Mouse (Mus musculus): ENCODE measurements around the gene Acvr1. TPM values are rescaled to one million over a fixed set of nuclear protein-coding genes. Genes with fewer than 3 reads are reported as not detected.

The Acvr1 gene
- polyA plus RNA-seq, 1 experiment from 2014 or later, result 2.7 TPM

GRCm38 (mm10) chr2:58447001-58447400 lies 120.0 kb downstream of the Acvr1 start:
- no peak for TF ChIP-seq CTCF (IDR thresholded peaks at IDR 0.05; ENCODE audit: low read depth)
- TF ChIP-seq EP300 (IDR thresholded peaks at IDR 0.05; ENCODE audit: low read depth), result no peak
- Histone ChIP-seq H3K36me3 (replicated peaks; ENCODE audit: insufficient read depth, low read length) (peaks cover 9% of the 10 kb centered on the region; the same call in 1 of the 2 replicates), H3K9ac (replicated peaks) (no peak overlapping the region), H3K4me2 (ENCODE audit: low read depth, low read length) (no peak overlapping the region), H3K4me1 (ENCODE audit: insufficient read depth) (no peaks in the 10 kb centered on the region), H3K4me3 (ENCODE audit: low read depth, low read length) (no peak overlapping the region), H3K27ac (ENCODE audit: low read depth) (no peak overlapping the region), H3K27me3 (ENCODE audit: insufficient read depth, low read length) (no peaks in the 10 kb centered on the region), H3K9me3 (ENCODE audit: low read length) (no peaks in the 10 kb centered on the region)
- ATAC-seq (no peak), DNase-seq (no peak)
- WGBS (ENCODE audit: insufficient replicate concordance), result 93% methylated on average over 15 of the region's 15 CpGs

- Histone ChIP-seq H3K27ac (ENCODE audit: low read depth) (no peak overlapping the region), H3K9me3 (ENCODE audit: low read length) (no peaks in the 10 kb centered on the region), H3K4me3 (ENCODE audit: low read depth, low read length) (no peak overlapping the region), H3K27me3 (ENCODE audit: insufficient read depth, low read length) (no peaks in the 10 kb centered on the region), H3K4me2 (ENCODE audit: low read depth, low read length) (no peak overlapping the region), H3K9ac (replicated peaks) (no peak overlapping the region), H3K4me1 (ENCODE audit: insufficient read depth) (no peaks in the 10 kb centered on the region), H3K36me3 (replicated peaks; ENCODE audit: insufficient read depth, low read length) (peaks cover 9% of the 10 kb centered on the region; the same call in 1 of the 2 replicates)
- ATAC-seq (no peak), DNase-seq (no peak)
- 46% methylated on average over 4 of the region's 4 CpGs for WGBS (ENCODE audit: insufficient replicate concordance)
- no peak for TF ChIP-seq CTCF (IDR thresholded peaks at IDR 0.05; ENCODE audit: low read depth)
- TF ChIP-seq EP300 (IDR thresholded peaks at IDR 0.05; ENCODE audit: low read depth), result no peak
These were observed 123.8 kb downstream of the Acvr1 start for GRCm38 (mm10) chr2:58443163-58443562.

GRCm38 (mm10) chr2:58436911-58437310 lies 130.0 kb downstream of the Acvr1 start:
- Histone ChIP-seq H3K4me2 (ENCODE audit: low read depth, low read length) (no peak overlapping the region), H3K4me3 (ENCODE audit: low read depth, low read length) (no peak overlapping the region), H3K27ac (ENCODE audit: low read depth) (no peak overlapping the region), H3K9me3 (ENCODE audit: low read length) (no peaks in the 10 kb centered on the region), H3K27me3 (ENCODE audit: insufficient read depth, low read length) (no peaks in the 10 kb centered on the region), H3K4me1 (ENCODE audit: insufficient read depth) (no peaks in the 10 kb centered on the region), H3K9ac (replicated peaks) (no peak overlapping the region), H3K36me3 (replicated peaks; ENCODE audit: insufficient read depth, low read length) (peaks cover 2% of the 10 kb centered on the region; the same call in 1 of the 2 replicates)
- no peak for TF ChIP-seq EP300 (IDR thresholded peaks at IDR 0.05; ENCODE audit: low read depth)
- no peak for TF ChIP-seq CTCF (IDR thresholded peaks at IDR 0.05; ENCODE audit: low read depth)
- DNase-seq (no peak), ATAC-seq (no peak)
- WGBS (ENCODE audit: insufficient replicate concordance), result 71% methylated on average over 3 of the region's 3 CpGs

GRCm38 (mm10) chr2:58435507-58435906 lies 131.4 kb downstream of the Acvr1 start:
- 81% methylated on average over 13 of the region's 13 CpGs for WGBS (ENCODE audit: insufficient replicate concordance)
- Histone ChIP-seq H3K36me3 (replicated peaks; ENCODE audit: insufficient read depth, low read length) (peaks cover 2% of the 10 kb centered on the region; the same call in 1 of the 2 replicates), H3K4me2 (ENCODE audit: low read depth, low read length) (no peak overlapping the region), H3K27ac (ENCODE audit: low read depth) (no peak overlapping the region), H3K4me1 (ENCODE audit: insufficient read depth) (no peaks in the 10 kb centered on the region), H3K9me3 (ENCODE audit: low read length) (no peaks in the 10 kb centered on the region), H3K27me3 (ENCODE audit: insufficient read depth, low read length) (no peaks in the 10 kb centered on the region), H3K9ac (replicated peaks) (no peak overlapping the region), H3K4me3 (ENCODE audit: low read depth, low read length) (no peak overlapping the region)
- no peak for ATAC-seq
- no peak for TF ChIP-seq CTCF (IDR thresholded peaks at IDR 0.05; ENCODE audit: low read depth)
- TF ChIP-seq EP300 (IDR thresholded peaks at IDR 0.05; ENCODE audit: low read depth), result no peak
- no peak for DNase-seq

DNA sequence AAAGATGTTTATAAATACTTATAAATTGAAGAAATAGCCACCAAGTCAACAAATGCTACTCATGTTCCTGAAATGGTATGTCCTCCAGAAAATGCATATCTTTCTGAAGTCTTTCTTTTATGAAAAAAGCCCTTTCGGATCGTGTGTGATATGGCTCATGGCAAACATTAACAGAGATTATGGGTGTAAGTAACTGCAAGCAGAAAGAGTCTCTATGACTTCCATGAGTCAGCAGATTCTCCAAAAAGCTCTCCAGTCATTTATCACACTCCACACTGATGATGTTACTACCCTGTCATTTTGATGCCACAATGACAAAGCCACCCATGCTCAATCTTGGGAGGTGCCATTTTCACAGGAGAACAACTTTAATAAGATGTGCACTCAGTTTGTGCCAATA lies 132.5 kb downstream of the Acvr1 start:
- Histone ChIP-seq H3K9me3 (ENCODE audit: low read length) (no peaks in the 10 kb centered on the region), H3K9ac (replicated peaks) (no peak overlapping the region), H3K27ac (ENCODE audit: low read depth) (no peak overlapping the region), H3K36me3 (replicated peaks; ENCODE audit: insufficient read depth, low read length) (peaks cover 2% of the 10 kb centered on the region; the same call in 1 of the 2 replicates), H3K4me3 (ENCODE audit: low read depth, low read length) (no peak overlapping the region), H3K4me2 (ENCODE audit: low read depth, low read length) (no peak overlapping the region), H3K4me1 (ENCODE audit: insufficient read depth) (no peaks in the 10 kb centered on the region), H3K27me3 (ENCODE audit: insufficient read depth, low read length) (no peaks in the 10 kb centered on the region)
- DNase-seq (no peak), ATAC-seq (no peak)
- WGBS (ENCODE audit: insufficient replicate concordance), result 67% methylated on average over 2 of the region's 2 CpGs
- TF ChIP-seq CTCF (IDR thresholded peaks at IDR 0.05; ENCODE audit: low read depth), result no peak
- TF ChIP-seq EP300 (IDR thresholded peaks at IDR 0.05; ENCODE audit: low read depth), result no peak

- Histone ChIP-seq H3K9ac (replicated peaks) (no peak overlapping the region), H3K4me2 (ENCODE audit: low read depth, low read length) (no peak overlapping the region), H3K27ac (ENCODE audit: low read depth) (no peak overlapping the region), H3K4me1 (ENCODE audit: insufficient read depth) (no peaks in the 10 kb centered on the region), H3K9me3 (ENCODE audit: low read length) (no peaks in the 10 kb centered on the region), H3K4me3 (ENCODE audit: low read depth, low read length) (no peak overlapping the region), H3K36me3 (replicated peaks; ENCODE audit: insufficient read depth, low read length) (peaks cover 2% of the 10 kb centered on the region; the same call in 1 of the 2 replicates), H3K27me3 (ENCODE audit: insufficient read depth, low read length) (no peaks in the 10 kb centered on the region)
- 78% methylated on average over 2 of the region's 2 CpGs for WGBS (ENCODE audit: insufficient replicate concordance)
- TF ChIP-seq EP300 (IDR thresholded peaks at IDR 0.05; ENCODE audit: low read depth), result no peak
- ATAC-seq, result no peak
- DNase-seq, result no peak
These were observed 133.6 kb downstream of the Acvr1 start for GRCm38 (mm10) chr2:58433317-58433716.

- no peak overlapping the region for H3K4me2 ChIP-seq (ENCODE audit: low read depth, low read length)
- H3K27ac ChIP-seq (ENCODE audit: low read depth), result no peak overlapping the region
- 95% methylated on average over 7 of the region's 7 CpGs for WGBS (ENCODE audit: insufficient replicate concordance)
- H3K4me3 ChIP-seq (ENCODE audit: low read depth, low read length), result no peak overlapping the region
- no peaks in the 10 kb centered on the region for H3K27me3 ChIP-seq (ENCODE audit: insufficient read depth, low read length)
- no peak for DNase-seq
- no peak for ATAC-seq
- no peaks in the 10 kb centered on the region for H3K4me1 ChIP-seq (ENCODE audit: insufficient read depth)
- TF ChIP-seq EP300 (IDR thresholded peaks at IDR 0.05; ENCODE audit: low read depth) (no peak), CTCF (IDR thresholded peaks at IDR 0.05; ENCODE audit: low read depth) (no peak)
- no peak overlapping the region for H3K9ac ChIP-seq (replicated peaks)
- peaks cover 2% of the 10 kb centered on the region; the same call in 1 of the 2 replicates for H3K36me3 ChIP-seq (replicated peaks; ENCODE audit: insufficient read depth, low read length)
- H3K9me3 ChIP-seq (ENCODE audit: low read length), result no peaks in the 10 kb centered on the region
These were observed 134.7 kb downstream of the Acvr1 start for GRCm38 (mm10) chr2:58432211-58432610.

All from liver, postnatal 0 days (tissue).